Mouse (Mus musculus) liver (tissue): Measurements from ENCODE around the gene Hspa1a.
"Not testable (repeated sequence)": the region's sequence is repeated elsewhere in the genome, so short reads cannot be mapped to it uniquely, and the experiment has no call there.

ENCODE experiments used
- DNase-seq: peaks from one replicate; pipeline ENCODE4 v3.0.0-alpha.2; 2020; ENCODE audit warnings: mixed read lengths

Hspa1a gene

GRCm38 (mm10) chr17:34972069-34972749, at the start of gene Hspa1a, which contains the start of gene Hspa1l:
Gene Hspa1a (minus strand): TSS chr17:34972156.
Gene Hspa1l (plus strand): TSS chr17:34972703.
- peak; percentile 69 for DNase-seq

- DNase-seq = peak; percentile 90
These were observed 49.3 kb upstream of the Hspa1a start for GRCm38 (mm10) chr17:35021163-35021808.

- no peak for DNase-seq
These were observed 48.6 kb upstream of the Hspa1a start for GRCm38 (mm10) chr17:35020551-35020950.

- no peak for DNase-seq
These were observed 47.9 kb upstream of the Hspa1a start for GRCm38 (mm10) chr17:35019894-35020293.

GRCm38 (mm10) chr17:35018171-35018570, 46.2 kb upstream of the Hspa1a start:
- no peak for DNase-seq

- DNase-seq = peak; percentile 3
These were observed 45.7 kb upstream of the Hspa1a start for GRCm38 (mm10) chr17:35017706-35018030.

GRCm38 (mm10) chr17:35016791-35017705, 45.1 kb upstream of the Hspa1a start:
- DNase-seq = peak; percentile 5

GRCm38 (mm10) chr17:35016376-35016775, 44.4 kb upstream of the Hspa1a start, which contains the start of gene Vwa7:
Gene Vwa7 (plus strand): TSS chr17:35016579.
- DNase-seq = no peak

- no peak for DNase-seq
These were observed 43.3 kb upstream of the Hspa1a start for GRCm38 (mm10) chr17:35015296-35015695.

- no peak for DNase-seq
These were observed 41.3 kb upstream of the Hspa1a start for GRCm38 (mm10) chr17:35013221-35013620.

- DNase-seq = peak; percentile 2
These were observed 40.5 kb upstream of the Hspa1a start for GRCm38 (mm10) chr17:35012430-35012829.

GRCm38 (mm10) chr17:35011440-35011839, 39.5 kb upstream of the Hspa1a start:
- no peak for DNase-seq

GRCm38 (mm10) chr17:35009586-35009985, 37.6 kb upstream of the Hspa1a start:
- no peak for DNase-seq

GRCm38 (mm10) chr17:35007387-35007991, 35.5 kb upstream of the Hspa1a start:
- no peak for DNase-seq

- not testable (repeated sequence) for DNase-seq
These were observed 33.9 kb upstream of the Hspa1a start for GRCm38 (mm10) chr17:35005902-35006301.

- no peak for DNase-seq
These were observed 33.2 kb upstream of the Hspa1a start for GRCm38 (mm10) chr17:35005158-35005557.

GRCm38 (mm10) chr17:35004075-35004717, 32.2 kb upstream of the Hspa1a start:
- DNase-seq = no peak

- no peak for DNase-seq
These were observed 31.3 kb upstream of the Hspa1a start for GRCm38 (mm10) chr17:35003022-35003838.

GRCm38 (mm10) chr17:35002153-35002865, 30.4 kb upstream of the Hspa1a start:
- DNase-seq = peak; percentile 54

- DNase-seq = peak; percentile 53
These were observed 29.6 kb upstream of the Hspa1a start for GRCm38 (mm10) chr17:35001452-35002152.
